Mouse (Mus musculus): ENCODE results near the gene Wfdc15a. TPM values are rescaled to one million over a fixed set of nuclear protein-coding genes. Genes with fewer than 3 reads are reported as not detected.

Wfdc15a gene
- total and polyA plus RNA-seq, 3 experiments: not detected

DNA sequence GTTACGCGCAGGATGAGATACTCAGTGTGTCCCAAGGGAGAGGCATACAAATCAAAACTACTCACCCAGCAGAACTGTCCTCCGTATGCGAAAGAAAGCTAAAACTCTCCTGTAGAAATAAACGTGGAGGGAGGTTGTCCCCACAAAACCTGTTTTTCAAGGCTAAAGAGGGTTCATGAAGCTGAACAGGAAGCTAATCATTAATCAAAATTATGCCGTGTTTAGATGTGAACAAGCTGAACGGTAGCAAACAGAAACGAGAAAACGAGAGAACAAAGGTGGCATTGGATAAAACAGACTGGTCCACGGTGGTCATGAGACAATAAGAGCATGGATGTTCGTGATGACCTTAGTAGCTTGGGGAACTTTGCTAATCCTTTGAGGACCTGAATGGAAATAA lies 21.6 kb upstream of the Wfdc15a start, which contains the start of gene Wfdc15b:
TSS of gene Wfdc15b (minus strand) at position 139 of the 400 bp plus-strand sequence.
- no peaks in the 10 kb centered on the region for H3K79me2 ChIP-seq (ENCODE audit: control insufficient read depth, insufficient read depth, low read length, poor library complexity)
- H3K9ac ChIP-seq (ENCODE audit: control insufficient read depth, low read depth, low read length, poor library complexity, severe bottlenecking): no peak within 1 kb of the TSS
- TF ChIP-seq SMC3 (IDR thresholded peaks at IDR 0.05; ENCODE audit: low read depth, low read length) (no peak), SIN3A (IDR thresholded peaks at IDR 0.05; ENCODE audit: low read length) (no peak), HCFC1 (IDR thresholded peaks at IDR 0.05; ENCODE audit: low read depth, low read length) (no peak), NELFE (IDR thresholded peaks at IDR 0.05; ENCODE audit: low read depth, low read length) (no peak), GATA1 (IDR thresholded peaks at IDR 0.05; ENCODE audit: low read depth, low read length) (no peak), KAT2A (conservative IDR thresholded peaks at IDR 0.05; ENCODE audit: low read depth, low read length) (no peak)

DNA sequence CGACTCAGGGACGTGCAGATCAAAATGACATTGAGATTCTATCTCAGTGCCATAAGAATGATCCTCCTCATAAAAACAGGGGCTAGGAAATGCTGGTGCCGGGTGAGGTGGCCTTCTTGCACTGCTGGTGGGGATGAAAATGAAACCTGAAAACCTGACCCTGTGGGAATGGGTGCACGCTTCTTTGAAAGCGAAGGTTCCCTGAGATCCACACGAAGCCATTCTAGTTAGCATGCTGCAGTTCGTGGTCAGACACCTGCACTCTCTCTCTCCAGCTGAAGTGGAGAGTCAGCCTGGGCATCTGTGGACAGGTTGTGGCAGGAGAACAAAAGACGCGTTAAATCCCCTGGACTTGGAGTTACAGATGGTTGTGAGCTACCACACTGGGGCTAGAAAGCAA lies 19.4 kb upstream of the Wfdc15a start:
- Histone ChIP-seq H3K27me3 (ENCODE audit: control insufficient read depth in 1 of 2, insufficient read depth in 2 of 2, low read length in 2 of 2) (peaks cover 11 to 22% of the 10 kb centered on the region in 2 experiments), H3K9ac (ENCODE audit: control insufficient read depth, low read depth, low read length, poor library complexity, severe bottlenecking) (no peak overlapping the region), H3K4me3 (ENCODE audit: control insufficient read depth in 1 of 2, insufficient read depth in 1 of 2, low read depth in 2 of 2, low read length in 2 of 2) (no peak overlapping the region), H3K36me3 (ENCODE audit: control insufficient read depth in 1 of 2, insufficient read depth in 2 of 2, low read length in 2 of 2) (no peaks in the 10 kb centered on the region), H3K9me3 (replicated peaks; ENCODE audit: insufficient read depth, low read length) (no peaks in the 10 kb centered on the region), H3K27ac (ENCODE audit: control insufficient read depth, low read depth, low read length) (no peak overlapping the region), H3K4me1 (ENCODE audit: control insufficient read depth in 1 of 2, insufficient read depth in 2 of 2, low read length in 2 of 2) (no peaks in the 10 kb centered on the region), H3K79me2 (ENCODE audit: control insufficient read depth, insufficient read depth, low read length, poor library complexity) (no peaks in the 10 kb centered on the region)
- DNase-seq (ENCODE audit: low read depth, low spot score): no peak
- TF ChIP-seq NELFE (IDR thresholded peaks at IDR 0.05; ENCODE audit: low read depth, low read length): no peak
- no peak for TF ChIP-seq ZC3H11A (IDR thresholded peaks at IDR 0.05; ENCODE audit: low read depth, low read length)
- no peak for TF ChIP-seq MAZ (IDR thresholded peaks at IDR 0.05; ENCODE audit: low read depth, low read length)
- no peak for TF ChIP-seq HCFC1 (IDR thresholded peaks at IDR 0.05; ENCODE audit: low read depth, low read length)
- no peak for TF ChIP-seq SMC3 (IDR thresholded peaks at IDR 0.05; ENCODE audit: low read depth, low read length)
- no peak for TF ChIP-seq ZMIZ1 (IDR thresholded peaks at IDR 0.05; ENCODE audit: low read depth, low read length)
- TF ChIP-seq KAT2A (conservative IDR thresholded peaks at IDR 0.05; ENCODE audit: low read depth, low read length): no peak
- no peak for TF ChIP-seq SIN3A (IDR thresholded peaks at IDR 0.05; ENCODE audit: low read length)
- no peak for TF ChIP-seq NRF1 (IDR thresholded peaks at IDR 0.05; ENCODE audit: insufficient read depth, low read depth, low read length, poor library complexity, severe bottlenecking)

More for the DNA sequence above, 21.6 kb upstream of the Wfdc15a start, which contains the start of gene Wfdc15b:
- no peak for DNase-seq (ENCODE audit: low read depth, low spot score)
- H3K9me3 ChIP-seq (replicated peaks; ENCODE audit: insufficient read depth, low read length): no peaks in the 10 kb centered on the region
- H3K27ac ChIP-seq (ENCODE audit: control insufficient read depth, low read depth, low read length): no peak within 1 kb of the TSS
- H3K36me3 ChIP-seq (ENCODE audit: control insufficient read depth in 1 of 2, insufficient read depth in 2 of 2, low read length in 2 of 2): no peaks in the 10 kb centered on the region
- no peak within 1 kb of the TSS for H3K4me3 ChIP-seq (ENCODE audit: control insufficient read depth in 1 of 2, insufficient read depth in 1 of 2, low read depth in 2 of 2, low read length in 2 of 2)
- no peaks in the 10 kb centered on the region for H3K4me1 ChIP-seq (ENCODE audit: control insufficient read depth in 1 of 2, insufficient read depth in 2 of 2, low read length in 2 of 2)
- peaks cover 7 to 10% of the 10 kb centered on the region in 2 experiments for H3K27me3 ChIP-seq (ENCODE audit: control insufficient read depth in 1 of 2, insufficient read depth in 2 of 2, low read length in 2 of 2)

GRCm38 (mm10) chr2:164212711-164213110 lies 12.8 kb upstream of the Wfdc15a start:
- no peak for TF ChIP-seq MEF2A (IDR thresholded peaks at IDR 0.05; ENCODE audit: extremely low read depth, insufficient replicate concordance, low read depth, low read length, poor library complexity, severe bottlenecking)
- TF ChIP-seq MYB (IDR thresholded peaks at IDR 0.05; ENCODE audit: low read depth, low read length): no peak
- no peak for TF ChIP-seq TBP (IDR thresholded peaks at IDR 0.05; ENCODE audit: low read depth, low read length)
- H3K27me3 ChIP-seq (ENCODE audit: control insufficient read depth in 1 of 2, insufficient read depth in 2 of 2, low read length in 2 of 2): peaks cover 16 to 17% of the 10 kb centered on the region in 2 experiments
- no peaks in the 10 kb centered on the region for H3K36me3 ChIP-seq (ENCODE audit: control insufficient read depth in 1 of 2, insufficient read depth in 2 of 2, low read length in 2 of 2)
- no peaks in the 10 kb centered on the region for H3K4me1 ChIP-seq (ENCODE audit: control insufficient read depth in 1 of 2, insufficient read depth in 2 of 2, low read length in 2 of 2)
- H3K9me3 ChIP-seq (replicated peaks; ENCODE audit: insufficient read depth, low read length): no peaks in the 10 kb centered on the region
- DNase-seq (ENCODE audit: low read depth, low spot score): no peak
- no peak overlapping the region for H3K4me3 ChIP-seq (ENCODE audit: control insufficient read depth in 1 of 2, insufficient read depth in 1 of 2, low read depth in 2 of 2, low read length in 2 of 2)
- no peak overlapping the region for H3K27ac ChIP-seq (ENCODE audit: control insufficient read depth, low read depth, low read length)
- H3K9ac ChIP-seq (ENCODE audit: control insufficient read depth, low read depth, low read length, poor library complexity, severe bottlenecking): no peak overlapping the region
- H3K79me2 ChIP-seq (ENCODE audit: control insufficient read depth, insufficient read depth, low read length, poor library complexity): no peaks in the 10 kb centered on the region

All from MEL (cell line).